Mouse (Mus musculus) bone marrow macrophage, adult 2 months (primary cell): Measurements from ENCODE around the gene Ep400.
A peak's percentile ranks its signal among the peaks of the same experiment; 100 is the strongest.

Source experiments
- CTCF ChIP-seq: IDR thresholded peaks from 2 replicates; pipeline ENCODE4 v1.5.1; 2012; ENCODE audit warnings: low read depth, mild to moderate bottlenecking, low read length, moderate library complexity
- POLR2A ChIP-seq: IDR thresholded peaks from 2 replicates; pipeline ENCODE4 v1.6.1; 2012; ENCODE audit warnings: mild to moderate bottlenecking, low read depth, low read length, borderline replicate concordance

DNA sequence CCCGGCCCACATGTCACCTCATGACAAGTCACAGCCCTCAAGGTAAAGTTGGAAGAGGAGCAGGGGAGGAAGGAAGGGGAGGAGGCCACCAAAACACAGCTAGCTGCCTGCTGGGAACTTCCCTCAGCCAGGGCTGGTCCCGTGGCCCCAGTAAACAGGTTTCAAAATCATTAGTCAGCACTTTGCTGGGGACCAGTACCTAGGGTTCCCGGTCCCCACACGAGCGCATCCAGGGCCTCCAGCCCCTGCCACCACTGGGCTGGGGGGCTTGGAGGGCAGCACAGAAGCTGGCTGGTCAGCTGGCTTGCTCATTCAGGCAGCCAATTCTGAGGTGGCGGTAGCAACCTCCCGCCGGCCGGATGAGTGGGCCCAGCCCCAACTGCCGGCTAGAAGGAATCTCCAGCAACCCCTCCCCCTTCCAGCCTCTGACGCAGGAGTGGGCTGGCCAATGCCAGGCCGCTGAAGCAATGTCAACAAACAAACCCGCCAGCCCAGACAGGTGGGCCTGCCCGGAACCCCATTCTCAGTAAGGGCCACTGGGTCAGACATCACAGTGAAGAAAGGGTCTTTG, 37.6 kb upstream of the Ep400 start:
- TF ChIP-seq POLR2A (0 out of 2 replicates have a peak, but pooled peaks have one; percentile 20), CTCF (no peak)
